Mouse (Mus musculus) left cerebral cortex, postnatal 25 days (tissue): Measurements from ENCODE around the gene Phlda2. TPM values are rescaled to one million over a fixed set of nuclear protein-coding genes. Genes with fewer than 3 reads are reported as not detected.
"Not testable (repeated sequence)": the region's sequence is repeated elsewhere in the genome, so short reads cannot be mapped to it uniquely, and the experiment has no call there.

ENCODE experiments used
- DNase-seq, 2 experiments: peaks; one replicate each; pipeline ENCODE4 v3.0.0; 2022; ENCODE audit warnings: low spot score in 2 of 2, mixed read lengths in 1 of 2
- intact Hi-C: fragments of 180-260 bp; cut with DNase I; formaldehyde crosslinking; loops from one replicate; pipeline ENCODE4 v1.15.1; 2025
- total RNA-seq, 2 experiments: library from RNA; stranded (reverse); gene quantifications; 2 replicates each; pipeline ENCODE4 v1.2.3; 2021

The Phlda2 gene
- total RNA-seq = not detected

- intact Hi-C loops = no loop called here
- DNase-seq = no peak
These were observed at the start of gene Phlda2 for GRCm38 (mm10) chr7:143502418-143503200. TSS of gene Phlda2 (minus strand) at chr7:143503150.

- DNase-seq = no peak
- intact Hi-C loops = loop anchor here (5.0 kb wide), 1 partner anchor 48 kb away; no protein-coding TSS in a partner anchor
These were observed 46.8 kb upstream of the Phlda2 start for GRCm38 (mm10) chr7:143549588-143550220.

DNA sequence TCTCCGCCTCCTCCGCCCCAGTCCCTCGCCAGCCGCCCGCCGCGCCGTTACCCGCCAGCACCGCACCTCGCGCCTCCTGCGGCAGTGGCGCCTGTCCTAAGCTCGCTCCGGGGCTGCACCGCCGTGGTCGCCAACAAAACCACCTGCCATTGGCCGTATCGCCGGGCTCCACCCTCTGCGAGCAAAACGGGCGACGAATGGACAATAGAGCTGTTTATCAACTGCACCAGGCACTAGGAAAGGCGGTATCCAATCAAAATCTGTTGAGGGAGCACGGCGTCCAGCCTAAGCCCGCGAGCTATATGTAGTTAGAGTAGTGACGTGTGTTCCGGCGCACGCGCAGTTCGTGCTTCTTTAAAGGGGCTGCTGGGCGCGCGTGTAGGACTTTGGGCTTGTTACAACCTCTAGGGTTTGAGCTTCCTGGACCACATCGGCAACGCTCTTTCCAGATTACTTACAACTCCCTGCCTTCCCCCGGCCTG, 46.1 kb upstream of the Phlda2 start, which contains the start of gene Nap1l4:
Gene Nap1l4, minus strand, starts transcription at position 131 of the 482 bp plus-strand sequence.
- DNase-seq = peak; percentile 100
- intact Hi-C loops = no loop called here

DNA sequence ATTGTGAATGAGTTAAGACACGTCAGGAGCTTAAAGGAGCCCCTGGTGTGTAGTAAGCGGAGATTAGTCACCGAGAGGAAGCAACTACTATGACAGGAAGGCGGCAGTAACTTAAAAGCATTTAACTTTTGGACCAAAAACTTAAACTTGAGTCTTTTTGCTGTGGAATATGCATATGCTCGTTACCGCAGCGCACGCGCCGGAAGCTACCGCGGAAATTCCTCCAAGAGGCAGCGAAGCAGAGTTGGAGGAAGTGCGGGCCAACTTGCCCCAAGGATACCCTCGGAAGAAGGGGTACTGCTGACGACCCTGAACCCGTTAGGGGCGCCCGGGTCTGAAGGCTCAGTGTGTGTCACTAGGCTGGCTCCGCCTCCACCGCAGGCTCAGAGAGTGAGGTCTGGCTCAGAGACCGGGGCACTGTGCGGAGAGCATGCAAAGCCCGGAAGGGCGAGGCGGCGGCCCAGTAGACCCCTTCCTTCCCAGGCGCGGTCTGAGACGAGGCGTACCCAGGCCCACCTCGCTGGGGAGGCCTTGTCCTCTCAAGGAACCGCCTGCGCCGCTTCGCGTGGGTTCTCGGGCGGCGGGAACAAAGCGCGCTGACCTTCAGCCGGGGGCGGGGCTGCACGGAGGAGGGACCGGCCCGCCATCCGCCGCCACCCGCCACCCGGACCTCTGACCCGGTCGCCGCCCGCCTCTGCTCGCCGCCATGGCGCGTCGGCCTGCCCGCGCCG, 45.4 kb upstream of the Phlda2 start:
- peak; percentile 10 to 38 for DNase-seq
- intact Hi-C loops = no loop called here

GRCm38 (mm10) chr7:143546554-143546953, 43.6 kb upstream of the Phlda2 start:
- no peak for DNase-seq
- intact Hi-C loops = no loop called here

DNA sequence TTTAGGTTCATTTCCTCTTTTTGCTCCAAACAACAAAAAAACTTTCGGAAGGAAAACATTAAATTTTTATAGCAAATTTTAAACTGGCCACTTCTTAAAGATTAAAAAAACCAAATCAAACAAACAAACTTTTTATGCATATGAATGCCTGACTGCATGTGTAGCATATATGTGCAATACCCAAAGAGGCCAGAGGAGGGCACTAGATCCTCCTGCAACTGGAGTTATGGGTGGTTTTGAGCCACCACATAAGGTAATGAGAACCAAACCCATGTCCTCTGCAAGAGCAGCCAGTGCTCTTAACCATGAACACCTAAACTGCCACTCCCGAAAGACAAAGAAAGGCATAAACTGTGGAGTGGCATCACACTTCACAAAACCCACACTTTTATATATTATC, 41.4 kb upstream of the Phlda2 start:
- intact Hi-C loops = no loop called here
- no peak for DNase-seq

DNA sequence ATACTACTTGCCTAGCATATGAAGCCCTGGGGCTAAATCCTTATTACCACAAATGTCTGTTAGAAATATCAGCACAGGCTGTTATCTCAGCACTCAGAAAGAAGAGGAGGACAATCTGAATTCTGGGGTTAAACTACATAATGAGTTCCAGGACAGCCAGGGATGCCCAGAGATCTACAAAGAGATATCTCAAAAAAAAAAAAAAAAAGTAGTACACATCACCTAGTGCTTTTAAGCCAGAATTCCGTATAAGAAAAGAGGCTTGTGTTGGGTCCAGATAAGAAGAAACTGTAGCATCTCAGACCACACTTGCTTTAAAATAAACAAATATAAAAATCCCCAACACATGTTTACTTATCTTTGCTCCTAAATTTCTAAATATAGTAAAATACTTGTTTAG, 35.7 kb upstream of the Phlda2 start:
- no peak for DNase-seq
- intact Hi-C loops = no loop called here

DNA sequence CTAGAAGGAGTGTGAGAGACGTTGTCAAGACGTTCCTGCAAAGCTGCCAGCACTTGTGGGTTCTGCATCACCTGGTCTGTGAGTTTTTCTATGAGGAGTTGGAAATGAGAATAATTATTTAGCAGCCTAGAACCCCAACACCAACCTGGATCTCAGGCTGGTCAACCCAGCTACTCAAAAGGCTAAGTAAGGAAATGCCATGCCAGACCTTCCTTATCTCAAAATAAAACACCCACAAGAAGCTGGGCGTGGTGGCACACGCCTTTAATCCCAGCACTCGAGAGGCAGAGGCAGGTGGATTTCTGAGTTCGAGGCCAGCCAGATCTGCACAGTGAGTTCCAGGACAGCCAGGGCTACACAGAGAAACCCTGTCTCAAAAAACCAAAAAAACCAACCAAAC, 35.3 kb upstream of the Phlda2 start:
- intact Hi-C loops, DNase-seq: not testable (repeated sequence)

GRCm38 (mm10) chr7:143536251-143536650, 33.3 kb upstream of the Phlda2 start:
- no peak for DNase-seq
- intact Hi-C loops = no loop called here

- intact Hi-C loops = no loop called here
- DNase-seq = no peak
These were observed 30.3 kb upstream of the Phlda2 start for GRCm38 (mm10) chr7:143533284-143533683.

DNA sequence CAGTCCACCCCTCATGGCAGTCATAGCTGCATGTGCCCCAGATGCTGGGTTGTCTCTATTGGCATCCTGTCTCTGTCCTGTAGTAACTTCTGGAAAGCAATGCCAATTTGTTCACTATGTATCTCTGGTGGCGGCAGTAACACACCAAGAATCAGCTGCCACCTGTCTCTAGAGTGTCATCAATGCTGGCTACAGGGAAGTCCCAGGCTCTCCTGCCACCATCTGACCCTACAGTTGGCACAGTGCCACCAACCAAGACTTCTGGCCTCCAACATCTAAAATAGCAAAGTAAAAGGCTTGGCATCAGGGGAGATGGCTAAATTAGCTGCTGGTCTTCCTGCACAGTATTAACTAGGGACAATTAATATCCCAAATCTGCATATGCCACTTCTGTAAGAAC, 29.5 kb upstream of the Phlda2 start:
- DNase-seq = no peak
- intact Hi-C loops = no loop called here

DNA sequence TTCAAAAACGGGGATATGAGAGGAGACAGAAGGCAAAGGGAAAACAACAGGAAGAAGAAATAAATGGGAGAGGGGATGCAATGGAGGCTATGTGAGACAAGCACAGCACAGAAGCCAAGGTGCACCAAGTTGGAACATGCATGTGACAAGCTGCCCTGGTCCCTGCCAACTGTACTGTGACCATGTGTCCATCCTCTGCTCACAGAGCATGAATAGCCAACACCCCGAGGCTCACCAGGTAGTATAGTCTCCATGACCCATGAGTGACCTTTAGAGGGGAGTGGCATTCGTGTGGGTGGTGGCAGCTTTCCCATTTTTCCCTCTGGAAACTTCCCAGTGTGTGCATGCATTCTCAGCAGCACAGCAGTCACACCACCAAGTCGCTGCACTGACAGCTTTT, 16.4 kb upstream of the Phlda2 start:
- intact Hi-C loops = no loop called here
- DNase-seq = no peak

- no peak for DNase-seq
- intact Hi-C loops = no loop called here
These were observed 11.4 kb upstream of the Phlda2 start for GRCm38 (mm10) chr7:143514416-143514768.

GRCm38 (mm10) chr7:143513763-143514415, 10.9 kb upstream of the Phlda2 start:
- DNase-seq = no peak
- intact Hi-C loops = no loop called here

DNA sequence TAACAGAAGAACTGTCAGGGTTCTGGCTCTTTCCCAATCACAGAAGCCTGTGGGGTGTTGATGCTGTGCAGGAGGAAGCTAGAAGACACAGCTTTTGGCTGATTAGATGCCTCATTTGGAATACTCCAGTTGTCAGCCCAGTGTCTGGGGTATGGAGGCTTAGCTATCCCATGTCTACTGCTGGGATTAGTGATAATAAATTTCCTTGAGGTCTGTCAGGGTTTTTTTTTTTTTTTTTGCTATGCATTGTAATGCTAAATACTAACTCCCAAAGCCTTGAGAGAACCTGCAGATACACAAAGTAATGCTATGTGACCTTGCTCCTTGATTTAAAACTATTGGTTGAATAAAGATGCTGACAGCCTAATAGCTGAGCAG, 8.4 kb upstream of the Phlda2 start:
- DNase-seq = no peak

GRCm38 (mm10) chr7:143510593-143511334, 7.8 kb upstream of the Phlda2 start:
- intact Hi-C loops = no loop called here
- no peak for DNase-seq

More for the DNA sequence above, 8.4 kb upstream of the Phlda2 start:
- intact Hi-C loops = no loop called here

- intact Hi-C loops = no loop called here
- DNase-seq = no peak
These were observed 6.6 kb upstream of the Phlda2 start for GRCm38 (mm10) chr7:143509566-143509965.

GRCm38 (mm10) chr7:143506675-143507074, 3.7 kb upstream of the Phlda2 start:
- DNase-seq = peak; percentile 27 to 68
- intact Hi-C loops = no loop called here

DNA sequence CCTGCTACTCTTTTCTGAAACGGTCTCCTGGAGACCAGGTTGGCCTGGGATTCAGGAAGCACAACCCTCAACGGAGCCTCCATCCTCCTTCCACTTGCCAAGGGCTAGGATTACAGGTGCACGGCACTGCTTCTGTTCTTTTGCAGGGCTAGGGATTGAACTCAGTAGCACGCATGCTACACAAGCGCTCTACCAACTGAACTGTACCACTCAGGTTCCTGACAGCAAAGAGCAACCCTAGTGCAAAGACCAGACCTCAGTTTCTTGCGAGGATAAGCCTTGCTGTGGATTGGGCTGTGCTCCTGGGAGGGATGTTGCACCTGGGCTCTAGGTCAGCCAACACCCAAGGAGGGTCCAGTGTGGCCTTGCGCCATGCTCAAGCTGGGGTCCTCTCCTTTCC, 3.3 kb upstream of the Phlda2 start:
- intact Hi-C loops = no loop called here
- DNase-seq = no peak
